Comparison of ENCODE assay signal across 14 mouse cellular contexts in genomic region chr5:77148021-77148621, GRCm38 (mm10). TPM values are rescaled to one million over a fixed set of nuclear protein-coding genes. Genes with fewer than 3 reads are reported as not detected.
DNase-seq lines count a peak whose midpoint lies in the region; ATAC-seq and TF ChIP-seq lines count a peak whose summit lies in the region.
"Had no signal": no experiment of that assay in that cellular context is flagged by ENCODE, and none has a peak within 500 bp of the region (broad histone marks: within the 10 kb centered on the region; RNA-seq: fewer than 3 reads in every experiment).

No protein-coding gene starts in this region.

- no peaks in the 10 kb centered on the region for H3K27me3 ChIP-seq in forebrain, embryonic 11.5 days (ENCODE audit: control insufficient read depth, insufficient read depth, low read length)
- H3K27me3 ChIP-seq in forebrain, embryonic 10.5 days (ENCODE audit: poor library complexity, severe bottlenecking): no peaks in the 10 kb centered on the region
- H3K27me3 ChIP-seq in kidney, postnatal 0 days (ENCODE audit: insufficient read depth, low read length): no peaks in the 10 kb centered on the region
- H3K27me3 ChIP-seq in thymus, adult 2 months (ENCODE audit: control insufficient read depth, insufficient read depth, low read length): no peaks in the 10 kb centered on the region

- no peak for TF ChIP-seq POLR2A in thymus, adult 2 months (IDR thresholded peaks at IDR 0.05; ENCODE audit: control insufficient read depth, extremely low read depth, insufficient read depth, low read length, poor library complexity)

- 83% methylated on average over 6 of the region's 6 CpGs for WGBS in forebrain, embryonic 11.5 days
- WGBS in forebrain, embryonic 10.5 days: 81% methylated on average over 6 of the region's 6 CpGs
- WGBS in kidney, postnatal 0 days: 39% methylated on average over 6 of the region's 6 CpGs
- WGBS in thymus, adult 2 months: 27% methylated on average over 6 of the region's 6 CpGs

- H3K27ac ChIP-seq in forebrain, embryonic 11.5 days (ENCODE audit: low read depth, low read length): no peak overlapping the region
- H3K27ac ChIP-seq in forebrain, embryonic 10.5 days: no peak overlapping the region
- H3K27ac ChIP-seq in kidney, postnatal 0 days: peak overlapping the region; percentile 79
- H3K27ac ChIP-seq in thymus, adult 2 months (ENCODE audit: control insufficient read depth, insufficient read depth, low read length): peak overlapping the region; percentile 38; the same call in 1 of the 2 replicates
- H3K27ac ChIP-seq: midbrain, embryonic 12.5 days had no signal

- no peaks in the 10 kb centered on the region; the same call in 1 of the 2 replicates for H3K4me1 ChIP-seq in forebrain, embryonic 11.5 days (replicated peaks; ENCODE audit: control insufficient read depth, insufficient read depth, low read length)
- peaks cover 5% of the 10 kb centered on the region for H3K4me1 ChIP-seq in forebrain, embryonic 10.5 days
- H3K4me1 ChIP-seq in kidney, postnatal 0 days (replicated peaks; ENCODE audit: insufficient read depth, low read length): no peaks in the 10 kb centered on the region
- peaks cover 7% of the 10 kb centered on the region for H3K4me1 ChIP-seq in thymus, adult 2 months (replicated peaks; ENCODE audit: control insufficient read depth, insufficient read depth, low read length)
- H3K4me1 ChIP-seq: midbrain, embryonic 12.5 days had no signal

- no peak overlapping the region for H3K9ac ChIP-seq in forebrain, embryonic 11.5 days (ENCODE audit: low read length)
- no peak overlapping the region for H3K9ac ChIP-seq in kidney, postnatal 0 days (ENCODE audit: low read depth, low read length)
- H3K9ac ChIP-seq: midbrain, embryonic 12.5 days had no signal

- no peak overlapping the region for H3K4me3 ChIP-seq in forebrain, embryonic 11.5 days (ENCODE audit: low read depth, low read length)
- H3K4me3 ChIP-seq in forebrain, embryonic 10.5 days: no peak overlapping the region
- no peak overlapping the region for H3K4me3 ChIP-seq in kidney, postnatal 0 days (replicated peaks; ENCODE audit: low read depth, low read length)
- no peak overlapping the region for H3K4me3 ChIP-seq in thymus, adult 2 months (ENCODE audit: control insufficient read depth, insufficient read depth, low read length)
- H3K4me3 ChIP-seq: midbrain, embryonic 12.5 days had no signal

- H3K4me2 ChIP-seq in forebrain, embryonic 11.5 days (ENCODE audit: low read depth, low read length, severe bottlenecking): no peak overlapping the region
- no peak overlapping the region for H3K4me2 ChIP-seq in kidney, postnatal 0 days (ENCODE audit: low read length)
- H3K4me2 ChIP-seq: midbrain, embryonic 12.5 days had no signal

- peak; percentile 27 for DNase-seq in forebrain, embryonic 11.5 days (ENCODE audit: low spot score)
- no peak for DNase-seq in forebrain, embryonic 10.5 days (ENCODE audit: extremely low spot score, low spot score)
- peak; percentile 92 for DNase-seq in kidney, postnatal 0 days (ENCODE audit: low spot score)
- no peak for DNase-seq in kidney, adult 18-20 months
- no peak for DNase-seq in thymus, adult 2 months
- DNase-seq in thymus, postnatal 36 days: no peak
- DNase-seq in ovary, postnatal 36 days (ENCODE audit: low spot score): no peak
- DNase-seq: adrenal gland, adult 8-10 months; embryo, embryonic 11 days; gastrocnemius, postnatal 36 days; layer of hippocampus, adult 9-11 months; thymus, postnatal 14 days had no signal

- H3K36me3 ChIP-seq in forebrain, embryonic 11.5 days (ENCODE audit: control insufficient read depth, insufficient read depth, low read length): no peaks in the 10 kb centered on the region
- H3K36me3 ChIP-seq in forebrain, embryonic 10.5 days (replicated peaks): no peaks in the 10 kb centered on the region
- no peaks in the 10 kb centered on the region for H3K36me3 ChIP-seq in kidney, postnatal 0 days (ENCODE audit: insufficient read depth, low read length)
- no peaks in the 10 kb centered on the region for H3K36me3 ChIP-seq in thymus, adult 2 months (ENCODE audit: control insufficient read depth, insufficient read depth, low read length)
- H3K36me3 ChIP-seq: midbrain, embryonic 12.5 days had no signal

- no peak for TF ChIP-seq CTCF in kidney, postnatal 0 days (IDR thresholded peaks at IDR 0.05; ENCODE audit: low read depth)
- TF ChIP-seq CTCF in thymus, adult 2 months (IDR thresholded peaks at IDR 0.05; ENCODE audit: borderline replicate concordance, control insufficient read depth, extremely low read depth, insufficient read depth, low read length, poor library complexity): no peak

- ATAC-seq in forebrain, embryonic 11.5 days (replicated peaks; ENCODE audit: low FRiP score): no peak
- ATAC-seq in kidney, postnatal 0 days (replicated peaks; ENCODE audit: low FRiP score, low read depth): peak; percentile 80; the same call in 1 of the 2 replicates
- ATAC-seq in megakaryocyte progenitor cell, adult 5-6 weeks (replicated peaks; ENCODE audit: poor library complexity): peak; percentile 75

- H3K9me3 ChIP-seq in forebrain, embryonic 11.5 days (ENCODE audit: control insufficient read depth, low read length): no peaks in the 10 kb centered on the region
- H3K9me3 ChIP-seq in forebrain, embryonic 10.5 days: no peaks in the 10 kb centered on the region
- H3K9me3 ChIP-seq in kidney, postnatal 0 days (replicated peaks; ENCODE audit: low read length): no peaks in the 10 kb centered on the region
- H3K9me3 ChIP-seq: midbrain, embryonic 12.5 days had no signal

RNA-seq across cellular contexts. Expression of gene Hopx, which starts 33.2 kb away (rescaled TPM):
- polyA plus RNA-seq in forebrain, embryonic 11.5 days (2014; fragmentation: Nextera tagmentation; extraction: Ambion mirVana): 0.63 and 0.87 TPM in 2 replicates
- 0.23 and 0.55 TPM in 2 replicates for polyA plus RNA-seq in forebrain, embryonic 10.5 days (2016; fragmentation: Nextera tagmentation; extraction: Ambion mirVana)
- 3.6 and 3.9 TPM in 2 replicates for polyA plus RNA-seq in kidney, postnatal 0 days (2015; fragmentation: Nextera tagmentation; extraction: Ambion mirVana)
- polyA plus RNA-seq in thymus, adult 2 months (2012; rRNA removed): 8.1 and 26.1 TPM in 2 replicates
- total RNA-seq in megakaryocyte progenitor cell, adult 5-6 weeks (2015): 5.5 TPM in 2 replicates
- 1.5 and 3.2 TPM in 2 replicates for total RNA-seq in megakaryocyte progenitor cell, adult 5-6 weeks (2017)
- polyA plus RNA-seq: midbrain, embryonic 12.5 days had no signal

Comparison
In these comparisons a context has a peak if more than half of its experiments do, and no peak if none do; other contexts are left out.
1. DNase-seq: peak in forebrain, embryonic 11.5 days (single experiment) and kidney, postnatal 0 days (single experiment); none in forebrain, embryonic 10.5 days (single experiment), kidney, adult 18-20 months (single experiment), thymus, adult 2 months (single experiment), thymus, postnatal 36 days (0 of 2) and ovary, postnatal 36 days (single experiment).
2. H3K27ac ChIP-seq: peak in kidney, postnatal 0 days (single experiment) and thymus, adult 2 months (single experiment); none in forebrain, embryonic 11.5 days (single experiment) and forebrain, embryonic 10.5 days (single experiment).